Mouse (Mus musculus): ENCODE results near the gene Rcan1.

The Rcan1 gene

DNA sequence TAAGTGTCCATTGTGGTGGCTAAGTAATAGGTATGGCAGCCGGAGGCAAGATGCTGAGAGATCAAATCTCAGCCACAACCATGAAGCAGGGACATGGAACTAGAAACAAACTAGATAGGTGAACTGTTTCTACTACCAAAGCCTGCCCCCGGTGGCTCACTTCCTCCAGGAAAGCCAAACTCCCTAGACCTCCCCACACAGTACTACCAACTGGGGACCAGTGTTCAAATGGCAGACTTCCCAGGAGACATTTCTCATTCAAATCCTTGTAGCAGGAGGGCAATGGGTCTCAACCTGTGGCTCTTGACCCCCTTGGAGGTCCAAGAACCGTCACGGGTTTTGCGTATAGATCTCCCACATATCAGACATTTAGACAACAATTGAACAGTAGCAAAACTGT, 3.6 kb downstream of the Rcan1 start:
- DNase-seq = no peak

DNA sequence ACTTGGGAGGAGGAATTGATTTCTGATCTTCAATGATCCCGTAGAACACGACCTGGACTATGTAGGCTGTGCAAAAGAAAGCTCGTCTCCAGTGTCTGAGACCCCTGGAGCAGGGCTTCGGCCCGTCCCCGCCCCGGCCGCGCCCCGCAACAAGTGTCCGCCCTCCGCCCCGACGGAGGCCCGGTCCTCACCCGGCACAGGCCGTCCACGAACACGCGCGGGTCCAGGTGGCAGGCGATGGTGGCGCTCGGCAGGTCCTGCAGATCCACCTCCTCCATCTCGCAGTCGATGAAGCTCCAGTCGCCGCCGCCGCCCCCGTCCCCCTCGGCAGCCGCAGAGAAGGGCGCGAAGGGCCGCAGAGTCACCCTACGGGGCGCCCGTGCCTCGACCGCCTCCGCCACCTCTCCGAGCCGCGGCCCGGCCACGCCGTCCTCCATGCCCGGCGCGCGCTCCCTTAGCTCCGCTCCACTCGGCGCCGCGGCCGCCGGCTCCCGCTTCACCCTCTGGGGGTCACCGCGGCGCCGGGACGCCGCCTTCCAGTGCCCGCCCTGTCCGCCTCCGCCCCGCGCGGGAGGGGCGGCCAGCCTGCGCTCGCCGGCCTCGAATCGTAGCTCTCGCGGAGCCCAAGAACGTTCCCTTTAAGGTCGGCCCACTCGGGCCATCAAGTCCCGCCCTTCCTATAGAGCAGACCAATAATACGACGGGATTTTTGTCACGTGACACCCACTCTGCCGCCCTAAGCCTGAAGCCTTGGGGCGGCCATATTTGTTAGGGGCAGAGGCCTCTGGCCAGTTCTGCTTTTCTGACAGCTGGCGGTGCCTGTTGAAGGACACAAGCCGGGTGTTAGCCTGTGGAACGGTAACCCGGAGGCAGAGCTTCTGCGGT, 4.8 kb downstream of the Rcan1 start:
- peak; percentile 98 for DNase-seq

DNA sequence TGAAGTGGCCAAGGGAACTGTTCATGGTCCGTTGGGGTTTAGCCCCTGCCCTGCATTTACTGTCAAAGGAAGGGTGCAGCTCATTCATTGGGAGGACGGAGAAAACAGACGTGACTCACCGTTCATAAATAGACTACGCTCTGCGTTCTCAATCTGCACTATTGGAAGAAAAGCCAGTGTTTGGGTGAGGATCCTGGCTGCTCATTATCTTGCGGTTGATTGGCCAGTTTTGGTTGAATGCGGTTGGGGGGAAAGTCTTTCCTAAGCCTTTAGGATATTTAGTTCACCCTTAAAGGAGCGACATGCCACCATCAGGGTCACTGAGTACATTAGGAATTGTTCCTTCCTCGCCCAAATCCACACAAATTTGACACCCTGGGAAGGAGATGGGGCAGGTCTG, 5.4 kb downstream of the Rcan1 start:
- peak; percentile 27 for DNase-seq

DNA sequence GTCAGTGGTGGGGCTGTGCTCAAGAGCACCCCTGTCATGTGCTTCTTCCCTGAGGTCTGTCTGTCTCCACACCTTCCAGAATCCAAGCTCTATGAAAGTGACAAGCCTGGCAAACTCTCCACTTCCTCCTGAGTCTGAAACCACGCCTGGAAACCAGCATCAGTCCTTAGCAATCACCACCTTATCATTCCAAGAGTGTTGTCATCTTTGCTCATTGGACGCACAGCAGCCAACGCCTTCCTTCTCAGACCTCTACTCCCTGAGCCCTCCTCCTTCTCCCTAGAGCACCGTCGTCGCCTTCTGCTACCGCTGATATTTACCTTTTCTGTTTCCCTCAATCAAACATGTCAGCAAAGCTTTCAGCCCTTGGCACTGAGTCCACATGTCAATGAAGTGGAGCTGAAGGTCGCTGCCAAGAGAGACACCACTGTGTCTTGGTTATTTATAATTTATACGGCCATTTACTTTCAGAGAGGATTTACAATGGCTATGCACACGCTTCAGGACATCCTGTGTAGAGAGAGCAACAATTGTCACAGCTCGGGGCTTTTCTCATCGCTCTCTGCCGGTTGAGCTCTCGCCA, 6.2 kb downstream of the Rcan1 start:
- no peak for DNase-seq

DNA sequence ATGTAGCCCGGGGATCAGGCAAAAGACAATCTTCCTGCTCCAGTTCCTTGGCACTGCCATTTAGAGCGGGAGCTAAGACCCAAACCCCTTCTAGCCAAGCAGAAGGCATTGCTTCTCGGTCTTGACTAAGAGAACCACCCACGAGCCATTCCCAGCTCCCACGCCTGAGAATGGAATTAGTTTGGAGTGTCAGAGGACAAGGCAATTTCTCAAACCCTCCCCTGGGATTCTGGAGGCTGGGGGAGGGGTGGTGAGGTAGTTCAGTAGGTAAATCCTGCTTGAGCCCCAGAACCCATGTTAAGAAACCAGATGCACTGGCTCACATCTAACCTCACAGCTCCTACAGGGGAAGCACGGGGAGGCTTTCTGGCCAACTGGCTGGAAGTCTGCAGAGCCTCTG, 9.3 kb downstream of the Rcan1 start:
- peak; percentile 68 for DNase-seq

DNA sequence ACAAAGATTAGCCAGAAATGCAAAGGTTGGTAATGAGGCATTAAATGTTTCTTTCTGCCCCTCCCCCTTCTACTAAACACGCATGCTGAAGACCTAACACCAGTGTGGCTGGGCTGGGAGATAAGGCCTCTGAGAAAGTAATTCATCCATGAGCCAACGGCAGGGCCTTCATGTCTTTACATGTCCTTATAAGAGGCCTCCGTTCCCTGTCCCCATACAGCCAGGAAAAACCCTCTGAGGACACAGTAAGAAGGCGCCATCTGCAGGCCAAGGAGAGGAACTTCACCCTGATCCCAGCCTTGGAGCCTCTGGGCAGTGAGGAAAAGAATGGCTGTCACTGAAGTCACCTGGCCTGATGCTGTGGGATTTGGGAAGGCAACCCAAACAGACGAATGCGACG, 13.1 kb downstream of the Rcan1 start:
- DNase-seq = peak; percentile 59

DNA sequence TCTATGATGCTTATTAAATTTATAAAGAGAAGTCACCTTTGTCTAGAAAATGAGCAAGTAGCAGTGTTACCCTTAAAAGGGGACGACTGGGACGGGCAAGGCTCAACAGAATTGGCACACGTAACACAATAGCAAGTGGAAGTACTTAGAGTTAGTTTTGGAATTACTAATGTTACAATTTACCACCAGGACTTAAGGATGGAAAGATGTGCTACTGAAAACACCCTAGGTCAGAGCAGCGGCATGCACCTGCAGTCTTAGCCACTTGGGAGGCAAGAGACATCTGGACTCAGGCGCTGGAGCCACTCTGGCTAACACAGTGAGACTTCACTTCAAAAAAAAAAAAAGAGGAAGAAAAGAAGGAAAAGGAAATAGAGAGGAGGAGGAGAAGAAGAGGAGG, 14.7 kb downstream of the Rcan1 start:
- DNase-seq = no peak

DNA sequence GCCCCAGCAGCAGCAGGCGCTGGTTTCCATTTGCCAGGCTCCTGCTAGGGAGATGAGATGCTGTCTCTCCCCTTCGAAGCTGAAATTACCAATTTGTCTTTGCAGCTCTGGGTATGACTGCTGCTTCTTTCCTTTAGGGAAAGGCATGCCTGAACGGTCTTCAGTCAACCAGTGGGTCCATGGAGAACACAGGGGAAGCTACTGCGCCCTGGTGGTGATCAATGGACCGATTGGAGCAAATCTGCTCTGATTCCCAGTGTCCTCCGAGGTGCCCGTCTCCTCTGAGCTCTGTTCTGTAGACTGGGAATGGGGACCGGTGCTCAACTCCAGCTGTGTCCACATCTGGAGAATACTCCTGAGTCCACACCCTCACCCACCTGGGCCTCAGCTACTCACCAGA, 15.2 kb downstream of the Rcan1 start:
- DNase-seq = no peak

DNA sequence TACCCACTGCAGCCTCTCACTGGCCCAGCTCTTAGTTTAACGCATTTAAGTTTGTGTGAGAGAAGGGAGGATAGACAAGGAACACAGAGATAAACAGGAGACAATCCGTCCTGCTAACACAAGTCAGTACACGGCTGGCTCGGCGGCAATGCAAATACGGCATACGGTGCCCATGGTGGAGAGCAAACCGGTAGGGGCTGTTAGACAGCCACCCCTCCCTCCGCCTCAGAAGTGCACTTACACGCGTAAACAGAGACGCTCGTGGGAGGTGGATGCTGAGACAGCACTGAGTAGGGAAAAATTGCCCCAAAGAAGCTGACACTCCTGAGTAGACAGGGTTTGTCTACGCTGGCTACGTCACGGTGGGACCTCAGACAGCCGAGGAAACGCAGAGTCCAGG, 16.2 kb downstream of the Rcan1 start:
- no peak for DNase-seq

DNA sequence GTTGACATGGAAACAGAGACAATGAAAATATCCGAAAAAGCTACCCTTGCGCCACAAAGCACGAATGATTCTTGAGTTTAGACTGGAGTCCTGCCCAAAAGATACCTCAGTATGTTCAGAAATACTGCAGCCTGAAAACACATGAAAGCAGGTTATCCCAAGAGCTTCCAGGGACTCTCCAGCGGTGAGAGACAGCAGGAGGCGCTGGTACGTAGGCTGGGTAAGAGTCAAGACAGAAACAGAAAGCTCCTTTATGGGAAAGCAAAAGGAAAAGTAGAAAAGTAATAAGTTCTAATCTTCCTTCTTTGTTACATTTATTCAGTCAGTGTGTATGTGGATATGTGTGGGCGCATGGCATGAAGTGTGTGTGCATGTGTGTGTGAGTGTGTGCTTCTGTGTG, 16.7 kb downstream of the Rcan1 start:
- no peak for DNase-seq

DNA sequence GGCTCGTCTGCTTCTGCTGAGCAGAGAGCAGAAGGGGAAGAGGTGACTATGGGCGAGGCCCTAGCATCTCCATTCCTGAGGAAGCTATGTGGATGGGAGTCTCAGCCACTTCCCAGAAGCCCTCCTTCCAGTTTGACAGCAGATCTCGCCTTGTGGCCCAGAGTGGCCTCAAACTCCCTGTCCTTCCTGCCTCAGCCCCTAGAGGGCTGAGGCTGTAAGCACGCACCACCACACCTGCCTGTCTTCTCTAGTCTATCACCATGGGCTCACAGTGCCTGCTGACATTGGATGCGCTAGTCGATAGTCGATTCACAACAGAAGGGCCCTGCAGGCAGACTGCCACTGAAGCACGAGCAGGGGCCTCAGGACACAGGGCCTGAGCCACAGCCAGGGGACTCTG, 18.1 kb downstream of the Rcan1 start:
- DNase-seq = no peak

DNA sequence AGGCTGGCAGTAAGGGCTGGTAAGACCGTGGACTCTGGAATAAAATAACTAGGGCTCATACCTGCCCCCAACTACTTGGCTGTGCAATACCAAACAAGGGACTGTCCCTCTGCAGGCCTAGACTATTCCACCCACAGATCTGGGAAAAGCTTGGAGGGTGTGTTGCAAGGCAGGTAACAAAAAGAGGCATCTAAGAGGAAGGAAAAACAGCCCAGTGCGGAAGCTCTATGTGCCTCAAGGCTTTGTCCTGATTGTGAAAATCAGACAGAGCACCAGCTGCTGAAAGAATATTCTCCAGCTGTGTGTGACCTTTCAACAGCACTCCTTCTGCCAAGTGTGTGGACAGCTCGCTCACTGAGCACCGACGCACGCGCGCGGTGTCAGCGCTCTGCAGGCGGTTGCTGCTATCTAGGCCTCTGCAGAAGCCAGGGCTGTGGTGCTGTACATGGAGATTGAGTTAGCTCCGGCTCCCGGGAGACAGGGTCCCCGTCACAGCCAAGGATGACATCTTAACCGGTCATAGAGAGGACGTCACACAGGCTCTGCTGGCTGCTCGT, 19.1 kb downstream of the Rcan1 start:
- DNase-seq = no peak

DNA sequence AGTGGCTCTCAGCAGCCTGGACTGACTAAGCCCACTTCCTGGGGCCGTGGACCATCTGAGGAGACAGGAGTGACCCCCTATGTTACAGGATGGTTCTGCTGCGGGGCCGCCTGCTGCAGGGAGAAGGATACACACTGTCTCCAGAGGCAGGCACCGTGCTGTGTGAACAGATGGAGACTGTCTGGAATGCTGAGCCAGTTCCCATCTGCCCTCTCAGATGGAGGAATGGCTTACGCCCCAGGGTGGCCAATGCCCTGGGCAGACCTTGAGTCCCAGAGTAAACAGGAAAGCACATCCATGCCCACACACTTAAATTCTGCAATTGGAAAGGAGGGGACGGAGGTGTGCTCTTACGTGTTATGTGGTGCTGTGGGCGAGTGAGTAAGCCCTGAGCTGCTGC, 20.3 kb downstream of the Rcan1 start:
- no peak for DNase-seq

DNA sequence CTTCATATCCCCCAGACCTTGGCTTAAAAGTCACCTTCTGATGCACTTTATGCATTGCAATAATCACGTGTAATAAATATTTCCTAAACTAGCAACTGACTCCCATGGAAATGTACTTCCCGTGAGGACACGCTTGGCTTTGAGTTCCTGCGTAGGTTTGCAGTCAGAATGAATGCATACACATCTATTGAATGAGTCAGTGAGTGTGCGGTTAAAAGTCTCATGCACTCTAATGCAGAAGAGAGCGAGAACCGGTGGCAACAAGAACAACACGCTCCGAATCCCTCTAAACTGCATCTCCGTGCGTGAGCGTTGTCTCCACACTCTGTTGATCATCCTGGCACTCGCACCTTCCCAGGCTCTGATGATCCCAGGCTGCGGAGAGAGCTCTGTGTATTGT, 21.6 kb downstream of the Rcan1 start:
- no peak for DNase-seq

DNA sequence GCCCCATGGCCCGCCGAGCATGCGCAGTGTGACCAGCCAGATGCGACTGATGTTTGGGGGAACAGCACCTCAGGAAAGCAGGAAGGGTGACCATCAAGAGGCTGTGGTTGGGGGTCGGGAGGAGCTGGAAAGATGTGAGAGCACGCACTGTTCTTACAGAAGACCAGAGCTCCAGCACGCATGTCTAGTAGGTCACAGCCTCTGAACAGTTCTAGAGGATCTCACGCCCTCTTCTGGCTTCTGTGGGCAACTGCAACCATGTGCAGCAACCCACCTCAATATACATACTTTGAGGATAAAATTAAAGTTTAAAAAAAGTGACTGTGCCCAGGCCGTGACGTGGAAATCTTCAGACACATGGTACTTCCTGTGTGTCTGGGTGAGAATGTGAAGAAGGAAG, 25.3 kb downstream of the Rcan1 start:
- no peak for DNase-seq

DNA sequence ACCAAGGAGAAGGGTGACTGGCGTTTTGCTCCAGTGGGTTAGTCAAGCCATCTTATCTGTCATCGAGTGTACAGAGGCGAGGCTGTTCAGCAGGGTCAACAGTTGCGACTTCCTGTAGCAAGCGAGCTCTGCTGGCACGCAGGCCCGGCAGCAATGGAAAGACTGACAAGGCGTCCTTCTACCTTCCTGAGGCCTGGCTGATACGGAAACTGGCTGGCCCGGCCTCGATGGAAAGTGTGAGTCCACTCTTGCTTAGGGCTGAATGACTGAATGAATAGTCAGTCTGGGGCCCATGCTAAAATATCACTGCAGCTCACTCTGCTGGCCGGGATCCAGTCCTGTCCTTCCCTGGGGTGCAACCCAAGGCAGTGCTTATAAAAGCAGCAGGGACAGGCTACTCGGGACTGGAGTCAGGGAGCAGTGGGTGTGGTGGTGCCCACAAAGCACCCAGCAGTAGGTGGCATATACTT, 27.0 kb downstream of the Rcan1 start:
- DNase-seq = no peak

DNA sequence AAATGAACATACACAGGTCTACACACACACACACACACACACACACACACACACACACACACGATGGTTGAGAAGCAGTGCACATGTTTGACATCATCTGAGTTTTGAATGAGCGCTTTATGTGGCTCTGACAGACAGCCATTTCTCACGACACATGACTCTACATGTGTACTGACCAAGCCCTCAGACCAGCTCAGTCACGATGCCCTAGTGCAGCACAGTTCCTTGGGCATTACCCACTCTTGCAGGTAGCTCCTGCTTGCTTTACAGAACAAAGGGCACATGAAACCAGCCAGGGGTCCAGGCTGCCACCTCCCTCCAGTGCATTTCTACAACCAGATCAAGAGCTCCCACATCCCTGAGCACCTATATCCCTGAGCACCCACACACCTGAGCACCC, 27.7 kb downstream of the Rcan1 start:
- DNase-seq = no peak

DNA sequence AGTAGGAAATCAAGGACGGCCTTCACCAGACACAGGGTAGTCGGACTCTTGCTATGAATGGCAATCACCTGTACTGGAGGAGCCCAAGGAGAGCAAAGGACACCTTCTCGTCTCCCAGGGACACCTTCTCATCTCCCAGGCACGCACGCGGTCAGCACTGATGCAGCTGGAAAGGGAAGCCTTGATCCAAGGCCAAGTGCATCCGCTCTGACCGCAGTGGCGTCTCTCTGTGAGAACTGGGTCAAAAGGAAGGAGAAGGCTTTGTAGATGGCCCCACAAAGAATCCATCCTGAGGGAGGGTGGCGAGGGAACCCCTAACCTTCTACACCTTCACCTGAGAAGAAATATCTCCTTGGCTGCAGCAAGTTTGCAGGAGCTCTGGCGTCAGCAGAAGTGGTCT, 28.5 kb downstream of the Rcan1 start:
- no peak for DNase-seq

DNA sequence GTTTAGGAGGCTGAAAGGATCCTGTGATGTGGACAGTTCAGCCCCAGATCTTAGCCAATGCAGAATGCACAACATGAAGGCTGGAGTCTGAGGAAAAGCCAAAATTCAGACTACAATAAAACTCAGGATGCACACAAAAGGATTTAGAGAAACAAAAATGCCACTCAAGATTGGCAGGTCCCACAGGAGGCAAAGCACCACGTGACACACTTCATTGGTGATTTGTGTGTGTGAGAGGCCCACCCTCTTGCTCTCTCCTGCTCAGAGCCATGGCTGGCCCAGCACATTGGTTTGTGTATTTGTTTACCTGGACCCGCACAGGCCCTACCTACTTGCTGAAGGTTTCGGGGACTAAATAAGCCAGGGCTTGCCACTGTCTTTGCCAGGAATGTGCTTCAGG, 29.5 kb downstream of the Rcan1 start:
- DNase-seq = no peak

DNA sequence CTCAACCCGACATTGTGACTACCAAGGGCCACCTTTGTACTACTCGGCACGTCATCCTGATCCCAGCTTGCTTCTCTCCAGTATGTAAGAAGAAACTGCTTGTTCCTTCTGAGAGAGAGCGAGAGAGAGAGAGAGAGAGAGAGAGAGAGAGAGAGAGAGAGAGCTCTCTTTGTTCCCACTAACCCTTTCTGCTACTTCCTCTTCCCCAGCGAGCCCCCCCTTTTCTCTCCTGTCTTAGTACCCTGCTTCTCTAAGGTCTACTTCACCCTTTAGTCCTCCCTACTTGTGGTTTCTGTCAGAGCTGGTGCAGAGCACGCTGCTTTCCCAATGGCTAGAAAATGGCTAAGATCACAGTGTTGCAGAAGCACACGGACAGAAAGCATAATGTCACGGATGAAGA, 30.4 kb downstream of the Rcan1 start:
- no peak for DNase-seq

DNA sequence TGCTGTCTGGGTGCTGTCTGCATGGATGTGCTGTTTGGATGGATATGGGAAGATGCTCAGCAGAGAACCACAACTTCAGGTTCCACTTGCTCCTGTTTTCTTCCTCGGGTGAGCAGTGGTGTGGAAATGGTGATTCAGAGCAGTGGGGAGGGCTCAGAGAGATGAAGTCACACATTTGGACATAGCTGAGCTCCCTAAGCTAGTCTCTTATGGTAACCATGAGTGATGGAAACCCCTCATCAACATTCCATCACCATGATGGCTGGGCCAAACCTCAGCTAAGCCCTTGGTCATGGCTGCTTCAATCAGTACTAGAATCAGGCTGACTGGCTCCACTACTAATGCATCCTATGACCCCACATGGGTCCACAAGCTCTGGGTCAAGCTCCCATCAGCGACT, 30.9 kb downstream of the Rcan1 start:
- no peak for DNase-seq

DNA sequence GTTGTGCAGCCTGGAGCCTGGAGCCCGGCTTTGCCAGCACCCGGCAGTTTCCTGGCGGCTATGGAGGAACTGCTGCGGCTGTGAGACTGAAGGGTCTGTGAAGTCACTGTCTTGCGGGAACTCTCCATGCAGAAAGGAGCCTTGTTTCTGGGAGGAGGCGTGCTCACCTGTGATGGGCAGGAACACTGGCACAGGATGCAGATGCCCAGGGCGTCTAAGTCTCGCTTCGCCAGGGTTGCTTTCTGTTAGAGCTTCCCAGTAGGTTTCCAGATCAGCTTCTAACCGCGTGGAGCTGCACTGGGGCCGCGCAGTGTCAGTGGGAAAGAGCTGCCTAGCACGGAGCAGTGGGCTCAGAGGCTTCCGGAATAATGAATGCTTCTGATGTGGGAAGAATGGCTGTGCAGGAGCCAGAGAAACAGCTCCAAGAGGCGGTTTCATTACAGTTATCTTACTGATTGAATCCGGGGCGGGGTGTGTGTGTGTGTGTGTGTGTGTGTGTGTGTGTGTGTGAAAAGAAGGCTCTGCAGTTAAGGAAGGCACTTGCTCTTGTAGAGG, 35.2 kb downstream of the Rcan1 start:
- DNase-seq = no peak

DNA sequence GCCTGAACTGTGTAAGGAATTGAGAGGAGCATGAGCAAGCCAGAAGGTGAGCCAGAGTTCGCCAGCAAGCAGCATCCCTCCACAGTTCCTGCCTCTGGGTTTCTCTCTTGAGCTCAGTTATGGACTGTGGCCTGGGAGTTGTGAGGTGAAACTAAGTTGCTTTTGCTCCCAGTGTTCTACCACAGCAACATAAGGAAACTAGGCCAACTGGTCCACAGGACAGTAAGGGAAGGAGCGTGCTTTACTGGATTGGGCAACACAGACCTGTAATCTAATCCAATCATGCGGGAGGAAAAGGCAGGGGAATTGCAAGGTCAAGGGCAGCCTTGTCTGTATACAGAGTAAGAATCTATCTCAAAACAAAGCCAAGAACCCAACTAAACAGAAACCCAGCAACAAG, 37.5 kb downstream of the Rcan1 start:
- DNase-seq = no peak

DNA sequence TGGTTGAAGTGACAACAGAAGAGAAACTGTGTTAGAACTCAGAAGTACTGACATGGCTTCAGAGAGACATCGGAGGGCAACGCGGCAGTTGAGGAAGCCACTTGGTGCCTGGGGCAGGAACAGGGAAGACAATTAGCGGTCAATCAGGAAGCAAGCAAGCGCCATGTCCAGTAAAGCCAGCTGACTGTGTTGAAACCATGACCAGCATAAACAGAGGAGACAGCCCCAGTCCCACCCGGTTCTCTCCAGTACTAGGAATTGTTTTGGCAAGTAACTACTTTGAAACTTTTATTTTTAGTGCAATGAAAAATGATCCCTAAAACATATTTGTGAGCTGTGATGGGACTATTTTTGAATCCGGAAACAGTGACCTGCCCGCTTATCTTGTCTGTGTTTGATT, 39.9 kb downstream of the Rcan1 start:
- DNase-seq = no peak

Measured in right cerebral cortex, adult 18-20 months (tissue).